Mouse (Mus musculus): ENCODE measurements around the gene Vmn1r151. TPM values are rescaled to one million over a fixed set of nuclear protein-coding genes. Genes with fewer than 3 reads are reported as not detected.

Gene Vmn1r151
- not detected in 4 replicates for total RNA-seq (2023)

GRCm38 (mm10) chr7:22499578-22499977 is at the start of gene Vmn1r151:
Gene Vmn1r151 (minus strand): TSS chr7:22499678.

GRCm38 (mm10) chr7:22534787-22535186 is 35.3 kb upstream of the Vmn1r151 start, which contains the start of gene Gm8677:
Gene Gm8677 (minus strand): TSS chr7:22534887.

DNA sequence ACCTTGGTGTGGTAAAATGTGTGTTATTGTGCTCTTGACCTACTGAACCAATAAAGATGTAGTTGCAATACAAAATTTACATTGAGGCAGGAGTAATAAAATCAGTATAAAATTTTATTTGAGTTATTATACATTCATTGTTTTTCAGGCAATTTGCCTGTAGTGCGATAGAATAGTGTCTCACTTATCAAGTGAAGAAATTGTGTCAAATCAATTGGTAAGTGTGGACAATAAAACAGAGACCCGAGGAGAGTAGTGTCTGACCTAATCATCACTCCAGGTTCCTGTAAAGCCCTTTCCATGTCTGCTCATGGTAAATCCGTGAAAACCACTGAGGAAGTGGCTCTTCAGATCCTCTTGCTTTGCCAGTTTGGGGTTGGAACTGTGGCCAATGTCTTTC is 23.2 kb upstream of the Vmn1r151 start, which contains the start of gene Vmn1r152:
TSS of gene Vmn1r152 (plus strand) at position 301 of the 400 bp plus-strand sequence.

GRCm38 (mm10) chr7:22463975-22464374 is 35.5 kb downstream of the Vmn1r151 start, which contains the start of gene Gm10665:
Gene Gm10665 (minus strand): TSS chr7:22464075.

Other genes with a start within 250 kb of the Vmn1r151 start
- gene Gm4187, start 170.0 kb downstream of the Vmn1r151 start, total RNA-seq (2023) = not detected in 4 replicates
- not detected in 4 replicates for gene Gm8660, start 128.6 kb downstream of the Vmn1r151 start, total RNA-seq (2023)
- not detected in 4 replicates for gene Vmn1r148, start 86.1 kb downstream of the Vmn1r151 start, total RNA-seq (2023)
- gene Vmn1r149, start 61.4 kb downstream of the Vmn1r151 start, total RNA-seq (2023) = not detected in 4 replicates
- gene Gm10665, start 35.6 kb downstream of the Vmn1r151 start, total RNA-seq (2023) = not detected in 4 replicates
- gene Vmn1r152, start 23.3 kb upstream of the Vmn1r151 start, total RNA-seq (2023) = not detected in 4 replicates
- not detected in 4 replicates for gene Gm8677, start 35.2 kb upstream of the Vmn1r151 start, total RNA-seq (2023)
- gene Gm4201, start 65.7 kb upstream of the Vmn1r151 start, total RNA-seq (2023) = not detected in 4 replicates
- gene Gm4565, start 88.4 kb upstream of the Vmn1r151 start, total RNA-seq (2023) = not detected in 4 replicates
- gene Vmn1r155, start 158.3 kb upstream of the Vmn1r151 start, total RNA-seq (2023) = not detected in 4 replicates
- gene Gm8693, start 192.6 kb upstream of the Vmn1r151 start, total RNA-seq (2023) = not detected in 4 replicates
- gene Gm4567, start 220.0 kb upstream of the Vmn1r151 start, total RNA-seq (2023) = not detected in 4 replicates